Mouse (Mus musculus) heart, embryonic 13.5 days (tissue): Measurements from ENCODE around the gene Gapdhs. TPM values are rescaled to one million over a fixed set of nuclear protein-coding genes. Genes with fewer than 3 reads are reported as not detected.

Experiments used
- polyA plus RNA-seq: library from polyadenylated mRNA; unstranded; fragments of >200 nt; fragmentation: Nextera tagmentation; extraction: Ambion mirVana; gene quantifications from 2 replicates; pipeline ENCODE4 v1.2.1, GENCODE M21; 2015

Gapdhs gene
- polyA plus RNA-seq, 1 experiment from 2014 or later, result 0.64 TPM

Other genes starting within 250 kb of the Gapdhs start
- 8.0 and 9.3 TPM in 2 replicates for gene Arhgap33, start 208.6 kb downstream of the Gapdhs start, polyA plus RNA-seq
- 76.6 and 86.4 TPM in 2 replicates for gene Hspb6, start 191.5 kb downstream of the Gapdhs start, polyA plus RNA-seq
- gene Proser3, start 191.4 kb downstream of the Gapdhs start, polyA plus RNA-seq, result 8.7 and 9.6 TPM in 2 replicates
- gene Lin37, start 183.8 kb downstream of the Gapdhs start, polyA plus RNA-seq, result 31.0 and 36.9 TPM in 2 replicates
- gene U2af1l4, start 180.4 kb downstream of the Gapdhs start, polyA plus RNA-seq, result 85.6 and 92.3 TPM in 2 replicates
- 7.4 and 8.4 TPM in 2 replicates for gene Gm49396, start 180.3 kb downstream of the Gapdhs start, polyA plus RNA-seq
- 114 and 116 TPM in 2 replicates for gene Psenen, start 180.1 kb downstream of the Gapdhs start, polyA plus RNA-seq
- gene Igflr1, start 178.3 kb downstream of the Gapdhs start, polyA plus RNA-seq, result 3.5 and 3.6 TPM in 2 replicates
- gene Kmt2b, start 155.0 kb downstream of the Gapdhs start, polyA plus RNA-seq, result 4.4 and 5.7 TPM in 2 replicates
- gene Zbtb32, start 144.8 kb downstream of the Gapdhs start, polyA plus RNA-seq, result 0.13 and 0.19 TPM in 2 replicates
- gene Upk1a, start 130.8 kb downstream of the Gapdhs start, polyA plus RNA-seq, result 0.33 and 0.37 TPM in 2 replicates
- gene Cox6b1, start 117.5 kb downstream of the Gapdhs start, polyA plus RNA-seq, result 1,963 and 2,109 TPM in 2 replicates
- 0.33 and 0.37 TPM in 2 replicates for gene Etv2, start 107.8 kb downstream of the Gapdhs start, polyA plus RNA-seq
- gene Rbm42, start 93.4 kb downstream of the Gapdhs start, polyA plus RNA-seq, result 79.5 and 88.4 TPM in 2 replicates
- 30.1 and 32.3 TPM in 2 replicates for gene Haus5, start 78.7 kb downstream of the Gapdhs start, polyA plus RNA-seq
- not detected in 2 replicates for gene Pmis2, start 72.1 kb downstream of the Gapdhs start, polyA plus RNA-seq
- gene 2200002J24Rik, start 44.8 kb downstream of the Gapdhs start, polyA plus RNA-seq, result 1.9 TPM in 2 replicates
- gene Atp4a, start 31.5 kb downstream of the Gapdhs start, polyA plus RNA-seq, result 0.46 and 1.0 TPM in 2 replicates
- 165 and 182 TPM in 2 replicates for gene Tmem147, start 14.1 kb downstream of the Gapdhs start, polyA plus RNA-seq
- gene Sbsn, start 7.8 kb upstream of the Gapdhs start, polyA plus RNA-seq, result 0.47 and 0.68 TPM in 2 replicates
- 0.71 and 1.2 TPM in 2 replicates for gene Dmkn, start 20.1 kb upstream of the Gapdhs start, polyA plus RNA-seq
- gene Krtdap, start 44.2 kb upstream of the Gapdhs start, polyA plus RNA-seq, result 0.41 and 0.53 TPM in 2 replicates
- gene Ffar2, start 80.1 kb upstream of the Gapdhs start, polyA plus RNA-seq, result not detected in 2 replicates
- not detected in 2 replicates for gene Ffar3, start 112.5 kb upstream of the Gapdhs start, polyA plus RNA-seq
- not detected in 2 replicates for gene Ffar1, start 117.9 kb upstream of the Gapdhs start, polyA plus RNA-seq
- gene Cd22, start 136.7 kb upstream of the Gapdhs start, polyA plus RNA-seq, result not detected in 2 replicates
- gene Mag, start 171.2 kb upstream of the Gapdhs start, polyA plus RNA-seq, result 0.08 and 0.10 TPM in 2 replicates
- not detected in 2 replicates for gene Hamp2, start 181.0 kb upstream of the Gapdhs start, polyA plus RNA-seq
- gene Hamp, start 200.4 kb upstream of the Gapdhs start, polyA plus RNA-seq, result 0.71 TPM in 1 of 2 replicates, not detected in the other
- gene Usf2, start 213.1 kb upstream of the Gapdhs start, polyA plus RNA-seq, result 16.8 and 17.3 TPM in 2 replicates
- gene Lsr, start 229.8 kb upstream of the Gapdhs start, polyA plus RNA-seq, result 11.2 and 12.1 TPM in 2 replicates
- 1.1 and 1.4 TPM in 2 replicates for gene Fam187b, start 230.1 kb upstream of the Gapdhs start, polyA plus RNA-seq